Comparison of ENCODE assay signal across 8 mouse cellular contexts in the genomic region with DNA sequence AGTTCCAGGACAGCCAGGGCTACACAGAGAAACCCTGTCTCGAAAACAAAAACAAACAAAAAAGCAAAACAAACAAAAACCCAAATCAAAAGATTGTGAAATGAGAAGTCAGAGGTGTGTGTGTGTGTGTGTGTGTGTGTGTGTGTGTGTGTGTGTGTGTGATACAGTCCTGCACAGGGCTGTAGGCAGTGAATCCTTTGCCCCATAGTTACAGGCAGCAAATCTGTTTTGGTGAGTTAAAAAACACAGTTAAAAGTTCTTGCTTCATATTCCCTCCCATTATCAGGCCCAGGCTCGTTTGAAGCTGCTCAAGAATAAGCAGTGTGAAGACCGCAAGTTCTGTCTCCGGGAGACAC. TPM values are rescaled to one million over a fixed set of nuclear protein-coding genes. Genes with fewer than 3 reads are reported as not detected.
A peak's percentile ranks its signal among the peaks of the same experiment; 100 is the strongest.
DNase-seq lines count a peak whose midpoint lies in the region; ATAC-seq and TF ChIP-seq lines count a peak whose summit lies in the region.

Gene Traf3ip2, plus strand, starts transcription at position 302 of the 356 bp plus-strand sequence.

- WGBS in lung, postnatal 0 days, result 12% methylated on average over 4 of the region's 4 CpGs
- 37% methylated on average over 4 of the region's 4 CpGs for whole genome bisulfite sequencing in embryonic facial prominence, embryonic 13.5 days
- 8% methylated on average over 4 of the region's 4 CpGs for WGBS in intestine, postnatal 0 days
- 45% methylated on average over 4 of the region's 4 CpGs for WGBS in neural tube, embryonic 15.5 days

- H3K36me3 ChIP-seq in lung, postnatal 0 days (ENCODE audit: insufficient read depth, low read length), result no peaks in the 10 kb centered on the region
- 0 out of 2 replicates have a peak, but pooled peaks cover 3% of the 10 kb centered on the region for H3K36me3 ChIP-seq in embryonic facial prominence, embryonic 13.5 days
- H3K36me3 ChIP-seq in intestine, postnatal 0 days (ENCODE audit: control insufficient read depth, insufficient read depth), result peaks cover under 1% of the 10 kb centered on the region; the same call in 1 of the 2 replicates
- H3K36me3 ChIP-seq in neural tube, embryonic 15.5 days, result no peaks in the 10 kb centered on the region

- no peak for TF ChIP-seq CTCF in lung, postnatal 0 days (IDR thresholded peaks at IDR 0.05)
- no peak for TF ChIP-seq CTCF in intestine, postnatal 0 days (IDR thresholded peaks at IDR 0.05; ENCODE audit: low read depth)

- no peaks in the 10 kb centered on the region for H3K9me3 ChIP-seq in lung, postnatal 0 days (ENCODE audit: low read length)
- no peaks in the 10 kb centered on the region for H3K9me3 ChIP-seq in embryonic facial prominence, embryonic 13.5 days
- no peaks in the 10 kb centered on the region for H3K9me3 ChIP-seq in intestine, postnatal 0 days (ENCODE audit: control insufficient read depth)
- no peaks in the 10 kb centered on the region; the same call in 1 of the 2 replicates for H3K9me3 ChIP-seq in neural tube, embryonic 15.5 days (replicated peaks)

- H3K27me3 ChIP-seq in lung, postnatal 0 days (replicated peaks; ENCODE audit: insufficient read depth, low read length), result no peaks in the 10 kb centered on the region
- H3K27me3 ChIP-seq in embryonic facial prominence, embryonic 13.5 days, result no peaks in the 10 kb centered on the region
- H3K27me3 ChIP-seq in intestine, postnatal 0 days (replicated peaks; ENCODE audit: control insufficient read depth, insufficient read depth, low read length), result no peaks in the 10 kb centered on the region
- H3K27me3 ChIP-seq in neural tube, embryonic 15.5 days (replicated peaks), result no peaks in the 10 kb centered on the region

- H3K9ac ChIP-seq in lung, postnatal 0 days (replicated peaks; ENCODE audit: low read depth), result peak within 1 kb of the TSS; percentile 68
- H3K9ac ChIP-seq in embryonic facial prominence, embryonic 13.5 days, result peak within 1 kb of the TSS; percentile 72
- peak within 1 kb of the TSS; percentile 73 for H3K9ac ChIP-seq in intestine, postnatal 0 days (ENCODE audit: low read depth, low read length)
- 0 out of 2 replicates have a peak within 1 kb of the TSS, but pooled peaks have one; percentile 5 for H3K9ac ChIP-seq in neural tube, embryonic 15.5 days (replicated peaks)

- peaks cover 17% of the 10 kb centered on the region; the same call in 1 of the 2 replicates for H3K4me1 ChIP-seq in lung, postnatal 0 days (ENCODE audit: insufficient read depth, low read depth, low read length)
- H3K4me1 ChIP-seq in embryonic facial prominence, embryonic 13.5 days, result peaks cover 51% of the 10 kb centered on the region
- peaks cover 28% of the 10 kb centered on the region for H3K4me1 ChIP-seq in intestine, postnatal 0 days (replicated peaks; ENCODE audit: control insufficient read depth, insufficient read depth, low read length)
- peaks cover 37% of the 10 kb centered on the region for H3K4me1 ChIP-seq in neural tube, embryonic 15.5 days

- DNase-seq in lung, postnatal 0 days (ENCODE audit: low spot score), result no peak
- no peak for DNase-seq in lung, postnatal 25 days (ENCODE audit: low spot score)
- no peak for DNase-seq in cerebellum, adult 9-10 months
- no peak for DNase-seq in urinary bladder, adult 18-20 months (ENCODE audit: low spot score in 2 of 2)
- no peak for DNase-seq in thymus, postnatal 36 days

- ATAC-seq in lung, postnatal 0 days, result 0 out of 2 replicates have a peak, but pooled peaks have one; percentile 2
- no peak for ATAC-seq in embryonic facial prominence, embryonic 13.5 days (ENCODE audit: insufficient number of reproducible peaks, insufficient read depth, low FRiP score, low TSS enrichment, low read depth)
- ATAC-seq in intestine, postnatal 0 days, result no peak
- no peak for ATAC-seq in neural tube, embryonic 15.5 days (ENCODE audit: low FRiP score)

- peak within 1 kb of the TSS; percentile 97 for H3K27ac ChIP-seq in lung, postnatal 0 days (ENCODE audit: low read length)
- peak within 1 kb of the TSS; percentile 96 for H3K27ac ChIP-seq in embryonic facial prominence, embryonic 13.5 days
- peak within 1 kb of the TSS; percentile 99 for H3K27ac ChIP-seq in intestine, postnatal 0 days (ENCODE audit: low read depth, low read length)
- peak within 1 kb of the TSS; percentile 64 for H3K27ac ChIP-seq in neural tube, embryonic 15.5 days (replicated peaks)

- peak within 1 kb of the TSS; percentile 42 for H3K4me3 ChIP-seq in lung, postnatal 0 days (ENCODE audit: low read depth, low read length)
- H3K4me3 ChIP-seq in embryonic facial prominence, embryonic 13.5 days, result peak within 1 kb of the TSS; percentile 41
- peak within 1 kb of the TSS; percentile 54 for H3K4me3 ChIP-seq in intestine, postnatal 0 days (ENCODE audit: low read depth, low read length)
- H3K4me3 ChIP-seq in neural tube, embryonic 15.5 days (replicated peaks), result peak within 1 kb of the TSS; percentile 1; the same call in 1 of the 2 replicates

- H3K4me2 ChIP-seq in lung, postnatal 0 days (replicated peaks; ENCODE audit: low read depth, low read length), result peak within 1 kb of the TSS; percentile 57
- H3K4me2 ChIP-seq in embryonic facial prominence, embryonic 13.5 days, result peak within 1 kb of the TSS; percentile 62
- peak within 1 kb of the TSS; percentile 70 for H3K4me2 ChIP-seq in intestine, postnatal 0 days (replicated peaks; ENCODE audit: low read depth)
- H3K4me2 ChIP-seq in neural tube, embryonic 15.5 days, result peak within 1 kb of the TSS; percentile 44

- no peak for TF ChIP-seq EP300 in lung, postnatal 0 days (IDR thresholded peaks at IDR 0.05)

RNA-seq across cellular contexts. Expression of gene Traf3ip2, which starts in this region (rescaled TPM):
- polyA plus RNA-seq in lung, postnatal 0 days (2015; fragmentation: Nextera tagmentation; extraction: Ambion mirVana), result 30.6 and 31.7 TPM in 2 replicates
- 15.8 and 18.1 TPM in 2 replicates for polyA plus RNA-seq in embryonic facial prominence, embryonic 13.5 days (2015; fragmentation: Nextera tagmentation; extraction: Ambion mirVana)
- 25.3 and 27.8 TPM in 2 replicates for polyA plus RNA-seq in intestine, postnatal 0 days (2015; fragmentation: Nextera tagmentation; extraction: Ambion mirVana)
- polyA plus RNA-seq in neural tube, embryonic 15.5 days (2015; fragmentation: Nextera tagmentation; extraction: Ambion mirVana), result 3.8 and 9.4 TPM in 2 replicates

Comparison
In these comparisons a context has a peak if more than half of its experiments do, and no peak if none do; other contexts are left out.
1. H3K4me3 ChIP-seq: peak in every context shown above with its lines; median percentile 54 in intestine, postnatal 0 days; 42 in lung, postnatal 0 days; 41 in embryonic facial prominence, embryonic 13.5 days; 1 in neural tube, embryonic 15.5 days.
2. H3K9ac ChIP-seq: peak in every context shown above with its lines; median percentile 73 in intestine, postnatal 0 days; 72 in embryonic facial prominence, embryonic 13.5 days; 68 in lung, postnatal 0 days; 5 in neural tube, embryonic 15.5 days.